Mouse (Mus musculus) megakaryocyte, adult 5-6 weeks (primary cell): ENCODE results near the gene Bpgm. TPM values are rescaled to one million over a fixed set of nuclear protein-coding genes. Genes with fewer than 3 reads are reported as not detected.

ENCODE experiments used
- ATAC-seq: 2 replicates; pipeline ENCODE4 v1.8.0; 2016; ENCODE audit warnings: mild to moderate bottlenecking, inconsistent platforms; ENCODE audit not compliant: poor library complexity, severe bottlenecking
- total RNA-seq, 2 experiments: library from RNA; stranded (forward) in 1 of 2; stranded (reverse) in 1 of 2; fragments of 153-499, 151-499 nt in 1 of 2; fragments of 221-1000, 200-1000 nt in 1 of 2; gene quantifications; 2 replicates each; pipeline versions ENCODE4 v1.2.3 to v1.2.4; 2015 to 2017

The Bpgm gene
- total RNA-seq, 2 experiments from 2014 or later, result 4.1 to 12.4 TPM

- no peak for ATAC-seq
Measured at GRCm38 (mm10) chr6:34525927-34526326, 49.9 kb downstream of the Bpgm start.

GRCm38 (mm10) chr6:34526389-34526788 is 50.4 kb downstream of the Bpgm start:
- ATAC-seq, result no peak

GRCm38 (mm10) chr6:34528131-34528530 is 52.1 kb downstream of the Bpgm start:
- no peak for ATAC-seq

- no peak for ATAC-seq
Measured at GRCm38 (mm10) chr6:34529992-34530391, 54.0 kb downstream of the Bpgm start.

- ATAC-seq, result no peak
Measured at GRCm38 (mm10) chr6:34533055-34533454, 57.0 kb downstream of the Bpgm start.

- ATAC-seq, result no peak
Measured at GRCm38 (mm10) chr6:34533896-34534295, 57.9 kb downstream of the Bpgm start.

GRCm38 (mm10) chr6:34542866-34543265 is 66.9 kb downstream of the Bpgm start:
- no peak for ATAC-seq

GRCm38 (mm10) chr6:34543303-34544206 is 67.5 kb downstream of the Bpgm start:
- ATAC-seq, result no peak

GRCm38 (mm10) chr6:34544207-34544602 is 68.2 kb downstream of the Bpgm start:
- no peak for ATAC-seq

- ATAC-seq, result no peak
Measured at GRCm38 (mm10) chr6:34545286-34545685, 69.3 kb downstream of the Bpgm start.

GRCm38 (mm10) chr6:34548406-34548990 is 72.5 kb downstream of the Bpgm start:
- ATAC-seq, result no peak

GRCm38 (mm10) chr6:34549017-34549416 is 73.0 kb downstream of the Bpgm start:
- 0 out of 2 replicates have a peak, but pooled peaks have one; percentile 49 for ATAC-seq

GRCm38 (mm10) chr6:34552489-34553157 is 76.6 kb downstream of the Bpgm start:
- no peak for ATAC-seq

- ATAC-seq, result no peak
Measured at GRCm38 (mm10) chr6:34554291-34554997, 78.4 kb downstream of the Bpgm start.

Other genes with a start within 250 kb of the Bpgm start
- gene Akr1b3, start 158.7 kb upstream of the Bpgm start, total RNA-seq (2015), result 200 and 215 TPM in 2 replicates
- 102 and 117 TPM in 2 replicates for gene Akr1b3, start 158.7 kb upstream of the Bpgm start, total RNA-seq (2017)
- gene Akr1b8, start 122.1 kb upstream of the Bpgm start, total RNA-seq (2015), result not detected in 2 replicates
- not detected in 2 replicates for gene Akr1b8, start 122.1 kb upstream of the Bpgm start, total RNA-seq (2017)
- gene Akr1b10, start 92.0 kb upstream of the Bpgm start, total RNA-seq (2015), result 24.7 and 28.4 TPM in 2 replicates
- 17.2 and 18.5 TPM in 2 replicates for gene Akr1b10, start 92.0 kb upstream of the Bpgm start, total RNA-seq (2017)
- not detected in 2 replicates for gene Akr1b7, start 63.9 kb upstream of the Bpgm start, total RNA-seq (2015)
- gene Akr1b7, start 63.9 kb upstream of the Bpgm start, total RNA-seq (2017), result not detected in 2 replicates
- gene Cald1, start 122.3 kb downstream of the Bpgm start, total RNA-seq (2015), result 0.09 and 0.47 TPM in 2 replicates
- gene Cald1, start 122.3 kb downstream of the Bpgm start, total RNA-seq (2017), result 0.08 TPM in 1 of 2 replicates, not detected in the other